Mouse (Mus musculus): ENCODE data around the gene Ror2.

Ror2 gene

DNA sequence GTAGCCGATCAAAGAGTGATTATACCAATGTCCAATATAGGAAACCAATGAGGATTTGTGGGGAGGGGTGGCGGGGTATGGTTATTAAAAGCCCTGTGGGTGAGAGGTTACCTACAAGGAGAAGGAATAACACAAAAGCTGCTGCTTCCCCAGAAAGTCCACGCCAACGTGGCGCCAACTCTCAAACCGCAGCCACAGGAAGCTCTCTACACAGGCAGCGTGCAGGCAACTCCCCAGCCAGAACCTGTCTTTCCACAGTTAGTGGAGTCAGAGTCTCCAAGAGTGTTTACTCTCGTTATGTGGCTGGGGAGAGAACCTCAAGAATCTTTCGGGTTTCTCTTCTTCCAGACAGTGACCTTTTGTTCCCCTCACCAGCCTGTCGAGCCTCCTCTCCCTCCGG, 220.8 kb downstream of the Ror2 start:
- DNase-seq (ENCODE audit: low spot score): no peak

DNA sequence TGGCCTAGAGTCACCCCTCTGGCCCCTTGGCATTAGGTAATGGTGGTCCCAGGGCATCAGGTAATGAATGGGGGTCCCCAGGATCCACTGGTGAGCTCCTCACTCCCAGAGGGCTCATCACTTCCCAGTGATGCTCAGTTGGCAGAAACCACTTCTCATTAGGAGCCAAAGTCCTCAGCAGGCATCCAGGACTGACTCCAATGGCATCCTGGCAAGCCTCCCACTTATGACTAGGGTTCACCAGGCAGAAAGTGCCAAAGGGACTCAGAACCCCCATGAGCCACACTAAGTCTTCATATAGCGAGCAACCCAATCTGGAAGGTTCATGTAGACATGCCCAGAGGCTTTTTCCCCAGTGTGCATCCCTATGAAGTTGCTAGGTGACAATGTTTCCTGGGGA, 221.2 kb downstream of the Ror2 start:
- no peak for DNase-seq (ENCODE audit: low spot score)

Measured in left cerebral cortex, adult 11 months (tissue).